Mouse (Mus musculus) kidney, embryonic 15.5 days (tissue): Measurements from ENCODE around the gene Zfp646. TPM values are rescaled to one million over a fixed set of nuclear protein-coding genes. Genes with fewer than 3 reads are reported as not detected.
A peak's percentile ranks its signal among the peaks of the same experiment; 100 is the strongest.
"Not testable (repeated sequence)": the region's sequence is repeated elsewhere in the genome, so short reads cannot be mapped to it uniquely, and the experiment has no call there.

Experiments used
- ATAC-seq: fragments of 200-750 bp; cut with Nextera tagmentation; replicated peaks from 2 replicates; pipeline ENCODE4 v1.8.0; 2017; ENCODE audit warnings: moderate TSS enrichment; ENCODE audit not compliant: low FRiP score
- H3K27ac ChIP-seq: fragments of 300-500 bp; sonication (generic); 2 replicates; pipeline ENCODE4 v1.5.1; 2015; ENCODE audit warnings: mild to moderate bottlenecking, inconsistent platforms
- H3K27me3 ChIP-seq: fragments of 300-500 bp; sonication (generic); 2 replicates; pipeline ENCODE4 v1.6.1; 2015; ENCODE audit warnings: inconsistent platforms
- H3K36me3 ChIP-seq: fragments of 300-500 bp; sonication (generic); 2 replicates; pipeline ENCODE4 v1.6.1; 2015; ENCODE audit warnings: inconsistent platforms
- H3K4me1 ChIP-seq: fragments of 300-500 bp; sonication (generic); 2 replicates; pipeline ENCODE4 v1.6.1; 2015; ENCODE audit warnings: inconsistent platforms
- H3K4me2 ChIP-seq: fragments of 300-500 bp; sonication (generic); 2 replicates; pipeline ENCODE4 v1.6.1; 2015; ENCODE audit warnings: moderate library complexity, mild to moderate bottlenecking, inconsistent platforms
- H3K4me3 ChIP-seq: fragments of 300-500 bp; sonication (generic); replicated peaks from 2 replicates; pipeline ENCODE4 v1.5.1; 2015; ENCODE audit warnings: mild to moderate bottlenecking, inconsistent platforms
- H3K9ac ChIP-seq: fragments of 300-500 bp; sonication (generic); 2 replicates; pipeline ENCODE4 v1.6.1; 2015; ENCODE audit warnings: mild to moderate bottlenecking, inconsistent platforms
- H3K9me3 ChIP-seq: fragments of 300-500 bp; sonication (generic); replicated peaks from 2 replicates; pipeline ENCODE4 v1.6.1; 2016; ENCODE audit warnings: inconsistent platforms
- WGBS: fragments of 180-500 bp; shearing (Covaris S2); methylation state at CpG from one replicate; pipeline ENCODE4 v1.1.7; 2015; ENCODE audit warnings: mixed read lengths; 5-methylcytosine and 5-hydroxymethylcytosine counted together
- polyA plus RNA-seq: library from polyadenylated mRNA; unstranded; fragments of >200 nt; fragmentation: Nextera tagmentation; extraction: Ambion mirVana; gene quantifications from 2 replicates; pipeline ENCODE4 v1.2.1, GENCODE M21; 2015

The Zfp646 gene
- polyA plus RNA-seq, 1 experiment from 2014 or later: 13.7 TPM

DNA sequence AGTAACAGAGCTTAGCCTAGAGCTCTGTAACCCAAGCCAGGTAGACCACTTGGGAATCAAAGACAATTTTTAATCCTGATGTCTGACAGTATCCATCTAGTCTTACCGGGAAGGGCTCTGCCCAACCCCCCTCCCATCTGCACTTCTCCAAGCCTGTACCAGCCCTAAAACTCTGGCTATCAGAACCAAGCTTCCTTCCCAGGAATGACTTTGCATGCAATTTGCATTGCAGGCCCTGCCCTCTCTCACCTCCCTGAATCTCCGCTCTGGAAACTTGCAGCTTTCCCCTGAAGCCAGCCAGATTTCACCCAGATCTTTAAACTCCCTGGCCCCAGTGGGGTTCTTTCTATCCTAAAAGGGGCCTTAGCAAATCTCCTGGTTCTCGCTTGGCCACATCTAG, 11.8 kb downstream of the Zfp646 start:
- no peak for ATAC-seq
- Histone ChIP-seq H3K36me3 (peaks cover 82% of the 10 kb centered on the region), H3K4me3 (no peak overlapping the region)

DNA sequence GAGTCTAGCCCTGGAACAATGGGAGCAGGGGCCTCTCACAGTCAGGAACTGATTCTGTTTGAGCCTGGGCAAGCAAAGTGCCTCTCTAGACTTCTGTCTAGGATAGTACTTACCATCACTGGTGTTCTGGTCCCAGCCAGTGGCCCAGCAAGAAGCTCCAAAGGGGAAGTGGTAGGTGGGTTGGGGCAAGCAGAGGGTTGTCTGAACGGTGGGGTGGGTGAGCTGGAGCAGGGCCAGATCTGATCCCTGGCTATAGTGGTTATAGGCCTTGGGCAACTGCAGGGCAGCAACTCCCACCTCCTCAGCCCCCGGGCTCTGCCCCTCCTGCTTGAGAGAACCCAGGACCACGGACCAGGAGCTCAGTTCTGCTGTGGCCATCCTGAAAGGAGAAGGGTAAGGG, 12.8 kb downstream of the Zfp646 start:
- Histone ChIP-seq H3K4me1 (peaks cover 10% of the 10 kb centered on the region), H3K4me2 (no peak overlapping the region), H3K4me3 (no peak overlapping the region), H3K9ac (no peak overlapping the region), H3K9me3 (no peaks in the 10 kb centered on the region), H3K27ac (no peak overlapping the region), H3K27me3 (no peaks in the 10 kb centered on the region), H3K36me3 (peaks cover 81% of the 10 kb centered on the region)
- 54% methylated on average over 3 of the region's 3 CpGs for WGBS
- no peak for ATAC-seq

More for the DNA sequence above, 11.8 kb downstream of the Zfp646 start:
- H3K4me1 ChIP-seq: peaks cover 18% of the 10 kb centered on the region
- no peak overlapping the region for H3K4me2 ChIP-seq
- H3K9ac ChIP-seq: no peak overlapping the region
- no peaks in the 10 kb centered on the region for H3K27me3 ChIP-seq
- H3K27ac ChIP-seq: no peak overlapping the region
- WGBS: 80% methylated on average over 3 of the region's 3 CpGs
- H3K9me3 ChIP-seq: no peaks in the 10 kb centered on the region

DNA sequence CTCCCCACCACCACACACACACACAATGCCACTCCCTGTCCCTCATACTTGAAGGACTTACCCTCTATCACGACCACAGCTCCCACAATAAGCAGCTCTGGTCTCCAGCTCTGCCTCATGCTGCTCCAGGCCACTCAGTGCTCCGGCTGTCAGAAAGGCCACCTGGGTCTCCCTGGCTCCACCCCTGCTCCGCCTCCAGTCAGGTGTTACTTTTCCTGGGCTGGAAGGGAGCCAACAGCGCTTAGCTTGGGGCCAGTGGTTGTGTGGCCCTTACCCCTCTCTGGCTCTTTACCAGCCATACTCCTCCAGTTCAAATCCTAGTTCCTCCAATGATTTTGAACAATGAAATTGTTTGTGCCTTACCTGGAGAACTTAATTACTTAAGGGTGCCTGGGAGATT, 14.8 kb downstream of the Zfp646 start, which contains the start of gene Prss53:
Gene Prss53, minus strand, starts transcription at position 173 of the 400 bp plus-strand sequence.
- no peak within 1 kb of the TSS for H3K4me2 ChIP-seq
- peaks cover 10% of the 10 kb centered on the region for H3K4me1 ChIP-seq
- H3K27ac ChIP-seq: no peak within 1 kb of the TSS
- H3K9me3 ChIP-seq: no peaks in the 10 kb centered on the region
- H3K36me3 ChIP-seq: peaks cover 61% of the 10 kb centered on the region
- H3K27me3 ChIP-seq: no peaks in the 10 kb centered on the region
- no peak for ATAC-seq
- H3K4me3 ChIP-seq: no peak within 1 kb of the TSS
- 0 out of 2 replicates have a peak within 1 kb of the TSS, but pooled peaks have one; percentile 29 for H3K9ac ChIP-seq
- 32% methylated on average over 4 of the region's 4 CpGs for WGBS

DNA sequence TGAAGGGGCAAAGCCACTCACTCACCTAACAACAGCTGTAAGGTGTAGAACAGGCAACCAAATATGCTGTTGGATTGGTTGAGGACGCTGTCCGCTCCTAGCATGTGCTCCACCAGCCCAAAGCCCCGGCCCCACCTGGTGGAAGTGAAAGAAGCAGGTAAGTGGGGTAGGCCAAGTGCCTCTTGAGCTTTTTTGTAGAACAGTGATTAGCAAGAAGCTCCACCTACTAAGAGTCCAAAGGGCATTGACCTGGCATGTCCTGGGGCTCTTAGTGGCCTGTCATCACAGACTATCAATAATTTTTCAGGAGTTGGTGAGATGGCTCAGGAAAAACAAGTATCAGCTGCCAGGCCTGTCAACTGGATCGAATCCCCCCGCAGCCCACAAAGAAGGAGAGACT, 18.5 kb downstream of the Zfp646 start:
- peak overlapping the region; percentile 59 for H3K9ac ChIP-seq
- peak overlapping the region; percentile 72 for H3K4me2 ChIP-seq
- peaks cover 10% of the 10 kb centered on the region for H3K4me1 ChIP-seq
- no peak for ATAC-seq
- 62% methylated on average over 5 of the region's 5 CpGs for WGBS
- peak overlapping the region; percentile 84; the same call in 1 of the 2 replicates for H3K27ac ChIP-seq
- peak overlapping the region; percentile 69 for H3K4me3 ChIP-seq
- peaks cover 24% of the 10 kb centered on the region for H3K36me3 ChIP-seq
- H3K9me3 ChIP-seq: no peaks in the 10 kb centered on the region
- H3K27me3 ChIP-seq: 0 out of 2 replicates have a peak, but pooled peaks cover 3% of the 10 kb centered on the region

DNA sequence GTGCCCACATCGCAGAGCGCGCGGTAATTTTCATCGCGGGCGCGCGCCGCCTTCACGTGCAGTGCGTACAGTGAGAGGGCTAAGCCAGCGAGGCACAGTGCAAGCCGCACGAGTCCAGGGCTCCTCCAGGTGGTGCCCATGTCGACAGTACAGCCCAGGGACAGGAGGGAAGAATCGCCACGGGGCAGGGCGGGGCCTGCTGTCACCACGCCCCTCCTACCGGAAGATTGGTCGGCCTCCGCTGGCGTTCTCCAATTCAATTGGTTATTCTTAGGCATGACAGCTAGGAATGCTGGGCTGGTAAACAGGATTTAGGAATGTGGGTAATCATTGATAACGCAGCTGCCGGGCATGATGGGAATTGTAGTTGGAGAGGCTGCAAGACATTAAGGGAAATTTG, 19.4 kb downstream of the Zfp646 start, which contains the start of the genes Gm21974 and Vkorc1:
Gene Gm21974, minus strand, starts transcription at position 13 of the 400 bp plus-strand sequence.
Gene Vkorc1, minus strand, starts transcription at position 176 of the 400 bp plus-strand sequence.
- H3K27me3 ChIP-seq: 0 out of 2 replicates have a peak, but pooled peaks cover 4% of the 10 kb centered on the region
- WGBS: under 1% methylated on average over 26 of the region's 26 CpGs
- no peaks in the 10 kb centered on the region for H3K9me3 ChIP-seq
- H3K4me3 ChIP-seq: peak within 1 kb of the TSS; percentile 69
- peaks cover 10% of the 10 kb centered on the region for H3K4me1 ChIP-seq
- peak within 1 kb of the TSS; percentile 72 for H3K4me2 ChIP-seq
- H3K27ac ChIP-seq: peak within 1 kb of the TSS; percentile 84
- H3K9ac ChIP-seq: peak within 1 kb of the TSS; percentile 59
- peaks cover 23% of the 10 kb centered on the region for H3K36me3 ChIP-seq
- ATAC-seq: peak; percentile 98

DNA sequence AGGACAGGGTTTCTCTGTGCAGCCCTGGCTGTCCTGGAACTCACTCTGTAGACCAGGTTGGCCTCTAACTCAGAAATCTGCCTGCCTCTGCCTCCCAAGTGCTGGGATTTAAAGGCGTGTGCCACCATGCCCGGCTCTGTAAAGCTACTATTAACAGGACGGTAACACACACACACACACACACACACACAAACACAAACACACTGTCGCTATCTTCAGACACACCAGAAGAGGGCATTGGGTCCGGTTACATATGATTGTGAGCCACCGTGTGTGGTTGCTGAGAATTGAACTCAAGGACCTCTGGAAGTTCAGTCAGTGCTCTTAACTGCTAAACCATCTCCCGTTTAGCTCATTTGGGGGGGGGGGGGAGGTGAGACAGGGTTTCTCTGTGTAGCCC, 19.9 kb downstream of the Zfp646 start:
- Histone ChIP-seq H3K36me3 (peaks cover 23% of the 10 kb centered on the region), H3K4me3 (peak overlapping the region; percentile 69), H3K4me1 (peaks cover 10% of the 10 kb centered on the region), H3K4me2 (peak overlapping the region; percentile 72)
- ATAC-seq, H3K9ac ChIP-seq, H3K27me3 ChIP-seq, H3K9me3 ChIP-seq, H3K27ac ChIP-seq: not testable (repeated sequence)
- 68% methylated on average over 7 of the region's 7 CpGs for WGBS

DNA sequence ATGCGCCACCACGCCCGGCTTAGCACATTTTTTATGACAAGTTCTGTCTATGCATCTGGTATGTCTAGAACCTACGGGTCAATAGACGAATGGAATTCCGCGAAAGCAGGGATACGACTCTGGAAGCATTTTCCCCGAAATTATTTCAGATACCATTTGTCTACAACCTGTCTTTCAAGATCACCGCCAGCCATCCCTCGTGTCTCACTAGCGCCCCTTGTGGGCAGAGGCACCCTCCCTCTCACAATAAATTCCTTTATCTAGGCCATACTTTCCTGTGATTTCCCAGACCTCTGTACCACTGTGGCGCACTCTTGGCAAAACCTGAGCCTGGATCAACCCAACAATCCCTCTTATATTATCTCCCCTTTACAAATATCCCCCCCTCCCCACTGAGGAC, 20.4 kb downstream of the Zfp646 start:
- ATAC-seq: no peak
- Histone ChIP-seq H3K9me3 (no peaks in the 10 kb centered on the region), H3K4me2 (no peak overlapping the region), H3K4me3 (no peak overlapping the region), H3K4me1 (peaks cover 10% of the 10 kb centered on the region), H3K27me3 (0 out of 2 replicates have a peak, but pooled peaks cover 4% of the 10 kb centered on the region), H3K36me3 (peaks cover 23% of the 10 kb centered on the region), H3K9ac (no peak overlapping the region), H3K27ac (no peak overlapping the region)
- 65% methylated on average over 13 of the region's 13 CpGs for WGBS

DNA sequence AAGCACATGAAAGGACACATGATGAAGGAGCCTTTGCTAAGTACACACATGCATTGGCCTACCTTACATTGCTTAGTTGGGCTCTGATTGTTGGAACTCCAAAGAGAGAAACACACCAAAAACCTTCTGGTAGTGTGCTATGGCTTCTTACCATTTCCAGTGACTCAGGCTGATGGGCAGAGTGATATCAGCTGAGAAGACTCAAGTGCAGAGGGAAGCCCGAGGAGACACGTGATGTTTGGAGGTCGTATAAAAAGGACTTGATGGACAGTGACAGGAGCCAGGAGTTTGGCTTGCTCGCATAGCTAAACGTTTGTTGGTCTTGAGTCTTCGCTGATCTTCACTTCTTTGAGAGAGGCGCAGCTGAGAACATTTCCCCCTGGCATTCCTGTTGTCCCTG, 21.5 kb downstream of the Zfp646 start:
- H3K36me3 ChIP-seq: peaks cover 11% of the 10 kb centered on the region
- H3K9ac ChIP-seq: no peak overlapping the region

DNA sequence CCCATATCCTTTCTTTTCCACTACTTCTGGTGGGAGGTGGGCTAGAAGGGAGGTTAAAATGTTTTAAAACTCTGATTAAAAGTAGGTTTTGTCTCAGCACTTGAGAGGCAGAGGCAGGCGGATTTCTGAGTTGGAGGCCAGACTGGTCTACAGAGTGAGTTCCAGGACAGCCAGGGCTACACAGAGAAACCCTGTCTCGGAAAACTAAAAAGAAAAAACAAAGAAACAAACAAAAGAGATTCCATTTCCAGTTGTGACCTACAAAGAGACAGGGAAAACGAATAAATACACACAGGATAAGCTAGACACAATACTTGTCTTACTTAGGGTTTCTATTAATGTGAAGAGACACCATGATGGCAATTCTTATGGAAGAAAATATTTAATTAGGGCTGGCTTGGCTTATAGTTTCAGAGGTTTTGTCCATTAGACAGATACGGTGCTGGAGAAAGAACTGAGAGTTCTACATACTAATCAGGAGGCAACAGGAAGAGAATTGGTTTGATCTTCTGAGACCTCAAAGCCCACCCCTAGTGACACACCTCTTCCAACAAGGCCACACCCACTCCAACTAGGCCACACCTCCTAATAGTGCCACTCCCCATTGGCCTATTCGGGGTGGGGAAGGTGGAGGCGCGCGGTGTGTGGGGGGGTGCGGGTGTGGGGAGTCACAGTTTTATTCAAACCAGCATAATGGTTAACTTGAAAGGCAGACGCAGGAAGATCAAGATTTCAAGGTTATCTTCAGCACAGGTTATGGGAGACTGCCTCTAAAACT, 22.3 kb downstream of the Zfp646 start:
- no peak overlapping the region for H3K9ac ChIP-seq
- WGBS: 37% methylated on average over 10 of the region's 10 CpGs
- no peak for ATAC-seq

More for the DNA sequence above, 21.5 kb downstream of the Zfp646 start:
- Histone ChIP-seq H3K4me1 (peaks cover 10% of the 10 kb centered on the region), H3K4me3 (no peak overlapping the region), H3K27me3 (0 out of 2 replicates have a peak, but pooled peaks cover 4% of the 10 kb centered on the region), H3K4me2 (no peak overlapping the region), H3K27ac (no peak overlapping the region), H3K9me3 (no peaks in the 10 kb centered on the region)
- 87% methylated on average over 7 of the region's 7 CpGs for WGBS
- ATAC-seq: no peak

DNA sequence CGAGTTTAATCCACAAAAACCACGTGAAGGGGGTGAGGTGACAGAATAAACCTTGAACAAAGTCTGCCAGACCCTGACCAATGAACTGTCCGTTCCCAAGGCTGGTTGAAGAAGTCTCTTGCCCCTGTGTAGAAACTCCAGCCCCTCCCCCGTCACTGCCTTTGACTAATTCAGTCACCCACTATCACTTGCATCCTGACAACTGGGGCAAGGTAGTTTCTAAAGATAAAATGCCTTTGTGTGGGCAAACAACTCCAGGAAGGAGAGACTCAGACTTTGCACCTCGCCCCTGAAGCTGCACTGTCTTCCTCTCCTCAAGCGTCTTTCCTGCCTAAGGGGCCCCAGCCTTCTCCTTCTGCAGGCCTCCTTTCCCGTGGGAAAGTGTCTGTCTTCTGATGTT, 24.0 kb downstream of the Zfp646 start:
- H3K9me3 ChIP-seq: no peaks in the 10 kb centered on the region
- no peak overlapping the region for H3K4me2 ChIP-seq
- no peak overlapping the region for H3K4me3 ChIP-seq
- H3K27me3 ChIP-seq: 0 out of 2 replicates have a peak, but pooled peaks cover 4% of the 10 kb centered on the region
- H3K27ac ChIP-seq: peak overlapping the region; percentile 4; the same call in 1 of the 2 replicates
- no peak overlapping the region for H3K9ac ChIP-seq
- peaks cover 1% of the 10 kb centered on the region; the same call in 1 of the 2 replicates for H3K36me3 ChIP-seq
- no peak for ATAC-seq
- WGBS: 35% methylated on average over 7 of the region's 7 CpGs
- peaks cover 8% of the 10 kb centered on the region for H3K4me1 ChIP-seq

More for the DNA sequence above, 22.3 kb downstream of the Zfp646 start:
- H3K4me2 ChIP-seq: no peak overlapping the region
- H3K27me3 ChIP-seq: 0 out of 2 replicates have a peak, but pooled peaks cover 4% of the 10 kb centered on the region
- H3K27ac ChIP-seq: no peak overlapping the region
- H3K9me3 ChIP-seq: no peaks in the 10 kb centered on the region
- peaks cover 10% of the 10 kb centered on the region for H3K4me1 ChIP-seq
- H3K36me3 ChIP-seq: peaks cover 5% of the 10 kb centered on the region; the same call in 1 of the 2 replicates
- no peak overlapping the region for H3K4me3 ChIP-seq

DNA sequence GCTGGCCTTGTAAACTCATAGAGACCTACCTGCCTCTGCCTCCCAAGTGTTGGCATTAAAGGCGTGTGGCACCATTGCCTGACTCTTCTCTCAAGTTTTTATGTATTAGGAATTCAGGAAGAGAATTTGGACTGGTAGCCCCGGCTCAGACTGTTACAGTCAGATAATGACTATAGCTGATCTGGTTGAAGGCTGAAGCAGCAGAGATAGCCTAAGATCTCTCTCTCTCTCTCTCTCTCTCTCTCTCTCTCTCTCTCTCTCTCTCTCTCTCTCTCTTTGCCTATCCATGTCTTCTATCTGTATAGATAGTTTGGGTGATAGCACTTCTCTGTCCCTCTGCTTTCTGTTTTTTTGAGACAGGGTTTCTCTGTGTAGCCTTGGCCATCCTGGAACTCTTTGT, 25.8 kb downstream of the Zfp646 start:
- Histone ChIP-seq H3K9me3 (no peaks in the 10 kb centered on the region), H3K27ac (no peak overlapping the region), H3K27me3 (0 out of 2 replicates have a peak, but pooled peaks cover 4% of the 10 kb centered on the region), H3K4me3 (no peak overlapping the region), H3K4me2 (no peak overlapping the region), H3K4me1 (peaks cover 18% of the 10 kb centered on the region), H3K36me3 (peaks cover 19% of the 10 kb centered on the region), H3K9ac (no peak overlapping the region)
- no peak for ATAC-seq
- WGBS: 82% methylated on average over 2 of the region's 2 CpGs
